Mouse (Mus musculus): ENCODE results near the gene Armc9. TPM values are rescaled to one million over a fixed set of nuclear protein-coding genes. Genes with fewer than 3 reads are reported as not detected.

Armc9 gene
- polyA plus RNA-seq, 1 experiment from 2014 or later = 22.1 TPM

GRCm38 (mm10) chr1:86290452-86290851, 135.9 kb downstream of the Armc9 start:
- ATAC-seq = no peak
- no peak for DNase-seq (ENCODE audit: low spot score)
- H3K9me3 ChIP-seq (replicated peaks; ENCODE audit: control insufficient read depth, low read length) = no peaks in the 10 kb centered on the region
- no peak overlapping the region for H3K9ac ChIP-seq (ENCODE audit: low read length)
- 64% methylated on average over 3 of the region's 3 CpGs for WGBS
- H3K4me2 ChIP-seq (ENCODE audit: low read length) = no peak overlapping the region
- no peak overlapping the region for H3K27ac ChIP-seq (ENCODE audit: low read depth, low read length)
- no peak overlapping the region for H3K4me3 ChIP-seq (ENCODE audit: low read depth, low read length)
- H3K27me3 ChIP-seq (replicated peaks; ENCODE audit: control insufficient read depth, insufficient read depth, low read length) = no peaks in the 10 kb centered on the region
- H3K36me3 ChIP-seq (ENCODE audit: control insufficient read depth, insufficient read depth, low read length) = no peaks in the 10 kb centered on the region
- peaks cover 7% of the 10 kb centered on the region for H3K4me1 ChIP-seq (ENCODE audit: control insufficient read depth, insufficient read depth, low read length)

DNA sequence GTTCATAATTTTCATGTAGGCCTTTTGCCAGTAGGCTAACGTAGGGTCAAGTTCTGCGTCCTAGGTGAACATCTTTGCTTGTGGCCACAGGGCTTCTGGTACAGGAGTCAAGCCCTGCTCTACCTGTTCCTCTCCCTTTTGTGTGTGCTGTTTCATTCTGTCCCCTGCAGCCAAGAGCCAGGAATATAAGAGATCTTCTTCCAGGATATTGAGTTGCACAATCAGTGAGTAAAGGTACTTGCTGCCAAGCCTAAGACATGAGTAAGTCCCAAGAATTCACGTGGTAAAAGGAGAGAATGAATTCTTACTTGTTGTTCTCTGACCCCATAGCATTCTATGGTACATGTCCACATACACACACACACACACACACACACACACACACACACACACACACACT, 138.5 kb downstream of the Armc9 start:
- no peaks in the 10 kb centered on the region for H3K36me3 ChIP-seq (ENCODE audit: control insufficient read depth, insufficient read depth, low read length)
- H3K27me3 ChIP-seq (replicated peaks; ENCODE audit: control insufficient read depth, insufficient read depth, low read length) = no peaks in the 10 kb centered on the region
- H3K4me3 ChIP-seq (ENCODE audit: low read depth, low read length) = no peak overlapping the region
- H3K4me1 ChIP-seq (ENCODE audit: control insufficient read depth, insufficient read depth, low read length) = peaks cover 7% of the 10 kb centered on the region
- no peak for DNase-seq (ENCODE audit: low spot score)
- no peak for ATAC-seq
- H3K9me3 ChIP-seq (replicated peaks; ENCODE audit: control insufficient read depth, low read length) = no peaks in the 10 kb centered on the region
- H3K4me2 ChIP-seq (ENCODE audit: low read length) = no peak overlapping the region
- H3K9ac ChIP-seq (ENCODE audit: low read length) = no peak overlapping the region
- H3K27ac ChIP-seq (ENCODE audit: low read depth, low read length) = no peak overlapping the region
- WGBS = 90% methylated on average over 3 of the region's 3 CpGs

GRCm38 (mm10) chr1:86293868-86294267, 139.3 kb downstream of the Armc9 start:
- peaks cover 7% of the 10 kb centered on the region for H3K4me1 ChIP-seq (ENCODE audit: control insufficient read depth, insufficient read depth, low read length)
- WGBS = 88% methylated on average over 5 of the region's 5 CpGs
- no peaks in the 10 kb centered on the region for H3K27me3 ChIP-seq (replicated peaks; ENCODE audit: control insufficient read depth, insufficient read depth, low read length)

GRCm38 (mm10) chr1:86294472-86294871, 139.9 kb downstream of the Armc9 start:
- H3K4me2 ChIP-seq (ENCODE audit: low read length) = no peak overlapping the region
- H3K27ac ChIP-seq (ENCODE audit: low read depth, low read length) = no peak overlapping the region
- H3K9ac ChIP-seq (ENCODE audit: low read length) = no peak overlapping the region; the same call in 1 of the 2 replicates
- no peaks in the 10 kb centered on the region for H3K9me3 ChIP-seq (replicated peaks; ENCODE audit: control insufficient read depth, low read length)
- peaks cover 7% of the 10 kb centered on the region for H3K4me1 ChIP-seq (ENCODE audit: control insufficient read depth, insufficient read depth, low read length)
- H3K36me3 ChIP-seq (ENCODE audit: control insufficient read depth, insufficient read depth, low read length) = no peaks in the 10 kb centered on the region
- ATAC-seq (peak; percentile 55; the same call in 1 of the 2 replicates), DNase-seq (ENCODE audit: low spot score) (peak; percentile 37)
- H3K4me3 ChIP-seq (ENCODE audit: low read depth, low read length) = no peak overlapping the region
- no peaks in the 10 kb centered on the region for H3K27me3 ChIP-seq (replicated peaks; ENCODE audit: control insufficient read depth, insufficient read depth, low read length)
- WGBS = 7% methylated on average over 4 of the region's 4 CpGs

More at GRCm38 (mm10) chr1:86293868-86294267, 139.3 kb downstream of the Armc9 start:
- Histone ChIP-seq H3K4me3 (ENCODE audit: low read depth, low read length) (no peak overlapping the region), H3K36me3 (ENCODE audit: control insufficient read depth, insufficient read depth, low read length) (no peaks in the 10 kb centered on the region), H3K9ac (ENCODE audit: low read length) (no peak overlapping the region), H3K9me3 (replicated peaks; ENCODE audit: control insufficient read depth, low read length) (no peaks in the 10 kb centered on the region), H3K27ac (ENCODE audit: low read depth, low read length) (no peak overlapping the region), H3K4me2 (ENCODE audit: low read length) (no peak overlapping the region)
- ATAC-seq (no peak), DNase-seq (ENCODE audit: low spot score) (no peak)

DNA sequence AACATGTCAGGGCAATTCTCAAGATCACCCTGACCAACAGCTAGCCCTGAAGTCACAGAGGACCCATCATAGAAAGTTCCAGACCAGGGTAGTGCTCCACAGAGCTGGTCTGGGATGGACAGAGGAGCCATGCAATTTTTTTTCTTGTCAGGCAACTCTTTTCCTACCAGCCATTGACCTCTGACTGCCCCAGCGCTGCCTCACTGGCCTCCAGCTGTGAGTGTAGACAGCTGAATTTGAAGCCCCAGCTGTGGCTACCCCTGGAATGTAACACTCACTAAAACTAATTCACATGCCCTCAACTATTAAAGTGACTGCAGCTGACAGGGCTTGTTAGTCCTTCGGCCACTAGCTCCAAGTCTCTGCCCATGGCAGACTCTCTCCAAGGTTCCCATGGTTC, 145.5 kb downstream of the Armc9 start:
- ATAC-seq (no peak), DNase-seq (ENCODE audit: low spot score) (no peak)
- Histone ChIP-seq H3K4me3 (ENCODE audit: low read depth, low read length) (no peak overlapping the region), H3K4me2 (ENCODE audit: low read length) (no peak overlapping the region), H3K27me3 (replicated peaks; ENCODE audit: control insufficient read depth, insufficient read depth, low read length) (peaks cover 25% of the 10 kb centered on the region), H3K36me3 (ENCODE audit: control insufficient read depth, insufficient read depth, low read length) (no peaks in the 10 kb centered on the region), H3K9me3 (replicated peaks; ENCODE audit: control insufficient read depth, low read length) (no peaks in the 10 kb centered on the region), H3K9ac (ENCODE audit: low read length) (no peak overlapping the region), H3K27ac (ENCODE audit: low read depth, low read length) (no peak overlapping the region), H3K4me1 (ENCODE audit: control insufficient read depth, insufficient read depth, low read length) (no peaks in the 10 kb centered on the region)
- 30% methylated on average over 2 of the region's 2 CpGs for WGBS

DNA sequence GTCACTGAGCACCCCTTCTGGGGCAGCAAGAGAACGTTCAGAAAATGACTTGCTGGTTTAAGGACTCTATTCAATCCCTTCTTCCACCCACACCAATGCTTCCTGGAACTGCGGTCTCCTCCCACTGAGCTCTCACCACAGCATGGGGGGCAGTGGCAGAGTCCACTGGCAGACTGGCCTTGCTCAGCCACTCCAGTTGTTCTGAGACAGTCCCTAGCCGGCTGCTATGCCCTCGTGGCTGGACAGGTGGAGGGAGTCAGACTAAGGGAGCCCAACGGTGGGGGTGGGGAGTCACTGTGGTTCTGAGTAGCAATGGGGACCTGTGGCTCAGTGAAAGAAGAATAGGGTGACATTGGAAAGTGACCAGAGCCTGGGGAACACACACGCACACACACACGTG, 146.2 kb downstream of the Armc9 start:
- H3K36me3 ChIP-seq (ENCODE audit: control insufficient read depth, insufficient read depth, low read length) = no peaks in the 10 kb centered on the region
- ATAC-seq (no peak), DNase-seq (ENCODE audit: low spot score) (no peak)
- no peak overlapping the region for H3K4me3 ChIP-seq (ENCODE audit: low read depth, low read length)
- H3K4me2 ChIP-seq (ENCODE audit: low read length) = no peak overlapping the region
- 53% methylated on average over 7 of the region's 7 CpGs for WGBS
- no peaks in the 10 kb centered on the region for H3K9me3 ChIP-seq (replicated peaks; ENCODE audit: control insufficient read depth, low read length)
- H3K9ac ChIP-seq (ENCODE audit: low read length) = no peak overlapping the region
- no peak overlapping the region for H3K27ac ChIP-seq (ENCODE audit: low read depth, low read length)
- no peaks in the 10 kb centered on the region for H3K4me1 ChIP-seq (ENCODE audit: control insufficient read depth, insufficient read depth, low read length)
- H3K27me3 ChIP-seq (replicated peaks; ENCODE audit: control insufficient read depth, insufficient read depth, low read length) = peaks cover 26% of the 10 kb centered on the region

DNA sequence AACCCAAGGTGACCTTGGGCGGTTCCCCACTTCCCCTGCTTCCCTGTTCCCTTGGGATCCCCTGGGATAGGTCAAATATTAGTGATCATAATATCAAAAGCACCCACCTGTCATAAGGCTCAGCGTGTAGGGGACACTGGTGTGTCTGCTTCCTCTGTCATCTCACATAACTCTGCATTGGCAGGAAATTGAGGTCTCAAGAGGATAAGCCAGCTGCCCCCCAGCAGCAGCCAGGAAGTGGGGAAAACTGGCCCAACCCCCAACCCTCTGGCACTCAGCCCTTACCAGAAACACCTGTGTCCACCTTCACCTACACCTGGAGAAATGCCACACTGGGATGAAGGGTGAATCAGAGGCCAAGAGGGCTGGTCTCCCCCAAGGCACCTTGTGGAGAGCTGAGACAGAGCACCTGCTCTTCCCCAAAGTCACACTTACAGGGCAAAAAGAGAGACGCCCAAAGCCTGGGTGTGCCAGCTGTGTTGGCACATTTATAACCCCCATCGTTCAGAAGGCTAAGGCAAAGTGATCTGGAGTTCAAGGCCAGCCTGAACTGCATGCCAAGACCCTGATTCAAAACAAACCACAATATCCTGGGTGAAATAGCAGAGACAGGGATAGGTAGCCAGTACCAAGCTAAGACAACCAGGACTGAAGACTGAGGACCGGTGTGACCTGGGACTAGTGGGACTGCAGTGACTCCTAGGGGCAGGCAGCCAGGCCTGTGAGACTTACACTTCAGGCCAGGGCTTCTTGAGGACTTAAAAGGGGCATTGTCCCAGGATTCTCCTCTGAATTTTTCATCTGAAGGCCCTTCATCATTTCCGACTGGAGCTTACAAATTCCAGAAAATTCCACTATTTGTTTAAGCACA, 146.9 kb downstream of the Armc9 start:
- 57% methylated on average over 6 of the region's 6 CpGs for WGBS
- H3K4me2 ChIP-seq (ENCODE audit: low read length) = no peak overlapping the region

DNA sequence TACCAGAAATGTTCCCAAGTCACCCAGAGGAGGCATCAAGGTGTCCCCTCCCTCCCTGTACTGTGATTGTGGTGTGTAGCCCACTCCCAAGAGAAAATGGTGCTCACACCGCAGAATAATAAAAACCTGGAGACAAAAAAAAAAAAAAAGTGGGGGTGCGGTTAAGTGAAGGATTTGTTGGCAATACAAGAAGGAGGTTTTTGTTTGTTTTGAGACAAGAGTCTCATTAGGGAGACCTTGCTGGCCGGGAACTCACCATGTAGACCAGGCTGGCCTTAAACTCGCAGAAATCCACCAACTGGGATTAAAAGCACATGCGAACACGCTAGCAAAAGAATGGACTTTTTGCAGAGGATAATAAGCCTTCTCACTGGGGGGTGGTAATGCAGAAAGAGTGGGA, 148.0 kb downstream of the Armc9 start, which contains the start of gene B3gnt7:
B3gnt7 (plus strand) TSS at position 301 of the 400 bp plus-strand sequence.
- H3K27ac ChIP-seq (ENCODE audit: low read depth, low read length) = no peak within 1 kb of the TSS

More for the DNA sequence above, 146.9 kb downstream of the Armc9 start:
- DNase-seq (ENCODE audit: low spot score) (no peak), ATAC-seq (no peak)
- Histone ChIP-seq H3K4me3 (ENCODE audit: low read depth, low read length) (no peak overlapping the region), H3K9me3 (replicated peaks; ENCODE audit: control insufficient read depth, low read length) (no peaks in the 10 kb centered on the region), H3K9ac (ENCODE audit: low read length) (no peak overlapping the region), H3K27ac (ENCODE audit: low read depth, low read length) (no peak overlapping the region), H3K27me3 (replicated peaks; ENCODE audit: control insufficient read depth, insufficient read depth, low read length) (peaks cover 26% of the 10 kb centered on the region), H3K36me3 (ENCODE audit: control insufficient read depth, insufficient read depth, low read length) (no peaks in the 10 kb centered on the region), H3K4me1 (ENCODE audit: control insufficient read depth, insufficient read depth, low read length) (no peaks in the 10 kb centered on the region)

More for the DNA sequence above, 148.0 kb downstream of the Armc9 start, which contains the start of gene B3gnt7:
- Histone ChIP-seq H3K27me3 (replicated peaks; ENCODE audit: control insufficient read depth, insufficient read depth, low read length) (peaks cover 26% of the 10 kb centered on the region), H3K4me3 (ENCODE audit: low read depth, low read length) (peak within 1 kb of the TSS; percentile 57), H3K9me3 (replicated peaks; ENCODE audit: control insufficient read depth, low read length) (no peaks in the 10 kb centered on the region), H3K4me2 (ENCODE audit: low read length) (peak within 1 kb of the TSS; percentile 98), H3K36me3 (ENCODE audit: control insufficient read depth, insufficient read depth, low read length) (no peaks in the 10 kb centered on the region), H3K9ac (ENCODE audit: low read length) (peak within 1 kb of the TSS; percentile 71), H3K4me1 (ENCODE audit: control insufficient read depth, insufficient read depth, low read length) (no peaks in the 10 kb centered on the region)
- DNase-seq (ENCODE audit: low spot score) (no peak), ATAC-seq (no peak)
- 20% methylated on average over 6 of the region's 6 CpGs for WGBS

All from forebrain, embryonic 14.5 days (tissue).